In genomic region chr6:8659194-8659959, GRCm38 (mm10) we compare ENCODE assay signal across 11 mouse cellular contexts.
DNase-seq lines count a peak whose midpoint lies in the region; ATAC-seq and TF ChIP-seq lines count a peak whose summit lies in the region.
"Had no signal": no experiment of that assay in that cellular context is flagged by ENCODE, and none has a peak within 500 bp of the region (broad histone marks: within the 10 kb centered on the region; RNA-seq: fewer than 3 reads in every experiment).

No protein-coding gene starts in this region.

- WGBS in heart, embryonic 14.5 days: 38% methylated on average over 13 of the region's 13 CpGs
- WGBS in heart, adult 2 months: 49% methylated on average over 13 of the region's 13 CpGs
- 20% methylated on average over 13 of the region's 13 CpGs for WGBS in forebrain, postnatal 0 days
- WGBS in neural tube, embryonic 11.5 days: 45% methylated on average over 13 of the region's 13 CpGs

- no peak overlapping the region for H3K9ac ChIP-seq in heart, embryonic 14.5 days (ENCODE audit: low read length)
- H3K9ac ChIP-seq in heart, adult 2 months (ENCODE audit: low read depth, low read length): no peak overlapping the region
- H3K9ac ChIP-seq in forebrain, postnatal 0 days: peak overlapping the region; percentile 18; the same call in 1 of the 2 replicates
- no peak overlapping the region for H3K9ac ChIP-seq in neural tube, embryonic 11.5 days (ENCODE audit: low read length)
- H3K9ac ChIP-seq: embryonic facial prominence, embryonic 12.5 days had no signal

- H3K4me2 ChIP-seq in heart, embryonic 14.5 days (ENCODE audit: low read length): peak overlapping the region; percentile 37
- H3K4me2 ChIP-seq in forebrain, postnatal 0 days (ENCODE audit: low read depth): no peak overlapping the region; the same call in 1 of the 2 replicates
- H3K4me2 ChIP-seq in neural tube, embryonic 11.5 days (ENCODE audit: low read depth): 0 out of 2 replicates have a peak overlapping the region, but pooled peaks have one; percentile 18
- H3K4me2 ChIP-seq: embryonic facial prominence, embryonic 12.5 days had no signal

- no peaks in the 10 kb centered on the region for H3K9me3 ChIP-seq in heart, embryonic 14.5 days (ENCODE audit: control insufficient read depth, low read length)
- no peaks in the 10 kb centered on the region for H3K9me3 ChIP-seq in forebrain, postnatal 0 days (ENCODE audit: low read length)
- H3K9me3 ChIP-seq in neural tube, embryonic 11.5 days (ENCODE audit: control insufficient read depth, low read length): no peaks in the 10 kb centered on the region
- H3K9me3 ChIP-seq: embryonic facial prominence, embryonic 12.5 days had no signal

- TF ChIP-seq EP300 in heart, adult 2 months (IDR thresholded peaks at IDR 0.05; ENCODE audit: insufficient read depth, low read depth, low read length): no peak

- no peak for TF ChIP-seq POLR2A in heart, adult 2 months (IDR thresholded peaks at IDR 0.05; ENCODE audit: insufficient read depth, low read depth, low read length)

- H3K27ac ChIP-seq in heart, embryonic 14.5 days (replicated peaks in 1 of 2; ENCODE audit: control insufficient read depth in 1 of 2, insufficient read depth in 1 of 2, low read depth in 2 of 2, low read length in 2 of 2): 0 out of 4 replicates have a peak overlapping the region, but pooled peaks of 1 of the 2 experiments have one; percentile 4
- H3K27ac ChIP-seq in heart, adult 2 months: no peak overlapping the region
- peak overlapping the region; percentile 64 for H3K27ac ChIP-seq in forebrain, postnatal 0 days (ENCODE audit: low read depth, low read length)
- no peak overlapping the region for H3K27ac ChIP-seq in neural tube, embryonic 11.5 days (ENCODE audit: low read depth, low read length)
- H3K27ac ChIP-seq: embryonic facial prominence, embryonic 12.5 days; macrophage had no signal

- H3K4me1 ChIP-seq in heart, embryonic 14.5 days (ENCODE audit: control insufficient read depth in 2 of 2, insufficient read depth in 2 of 2, low read length in 2 of 2): peaks cover 9 to 27% of the 10 kb centered on the region in 2 experiments
- H3K4me1 ChIP-seq in heart, adult 2 months (ENCODE audit: control insufficient read depth, insufficient read depth, low read length): peaks cover 3% of the 10 kb centered on the region
- H3K4me1 ChIP-seq in forebrain, postnatal 0 days (ENCODE audit: insufficient read depth): peaks cover 3% of the 10 kb centered on the region
- peaks cover 10% of the 10 kb centered on the region; the same call in 1 of the 2 replicates for H3K4me1 ChIP-seq in neural tube, embryonic 11.5 days (ENCODE audit: control insufficient read depth, insufficient read depth, low read length)

- H3K27me3 ChIP-seq in heart, embryonic 14.5 days (ENCODE audit: control insufficient read depth, insufficient read depth, low read length): no peaks in the 10 kb centered on the region
- H3K27me3 ChIP-seq in heart, adult 2 months (ENCODE audit: control insufficient read depth, insufficient read depth, low read length): no peaks in the 10 kb centered on the region
- H3K27me3 ChIP-seq in forebrain, postnatal 0 days (ENCODE audit: insufficient read depth, low read length): no peaks in the 10 kb centered on the region
- H3K27me3 ChIP-seq in neural tube, embryonic 11.5 days (ENCODE audit: control insufficient read depth, insufficient read depth, low read length): no peaks in the 10 kb centered on the region
- H3K27me3 ChIP-seq: embryonic facial prominence, embryonic 12.5 days had no signal

- intact Hi-C loops in heart, adult 2 months (cut with DNase I): no loop called here
- intact Hi-C loops in left cerebral cortex, postnatal 14 days (cut with DNase I): no loop called here

- H3K4me3 ChIP-seq in heart, embryonic 14.5 days (ENCODE audit: control insufficient read depth in 1 of 2, insufficient read depth in 1 of 2, low read depth in 1 of 2, low read length in 2 of 2): no peak overlapping the region
- H3K4me3 ChIP-seq in heart, adult 2 months: no peak overlapping the region
- no peak overlapping the region for H3K4me3 ChIP-seq in forebrain, postnatal 0 days (ENCODE audit: low read depth, low read length)
- H3K4me3 ChIP-seq in neural tube, embryonic 11.5 days (ENCODE audit: low read depth, low read length): no peak overlapping the region
- H3K4me3 ChIP-seq: embryonic facial prominence, embryonic 12.5 days had no signal

- H3K79me2 ChIP-seq in heart, adult 2 months (replicated peaks; ENCODE audit: control insufficient read depth, insufficient read depth, low read length): no peaks in the 10 kb centered on the region

- no peak for ATAC-seq in heart, embryonic 14.5 days (ENCODE audit: insufficient number of reproducible peaks, insufficient read depth, low FRiP score, low read depth)
- peak; percentile 54; the same call in 1 of the 2 replicates for ATAC-seq in forebrain, postnatal 0 days
- peak; percentile 84 for ATAC-seq in neural tube, embryonic 11.5 days (ENCODE audit: insufficient read depth, low FRiP score, low TSS enrichment)
- ATAC-seq: inflammation-experienced regulatory T-cells, adult 6 months had no signal

- no peak for DNase-seq in heart, adult 2 months
- DNase-seq in cerebellum, adult 8-10 months: peak; percentile 79
- DNase-seq in forebrain, postnatal 0 days: peak; percentile 34
- peak; percentile 57 for DNase-seq in neural tube, embryonic 11.5 days (ENCODE audit: low spot score)
- DNase-seq in urinary bladder, postnatal 4 days (ENCODE audit: low spot score in 2 of 2): no peak
- DNase-seq in adrenal gland, postnatal 14 days: no peak
- no peak for DNase-seq in left cerebral cortex, postnatal 14 days (ENCODE audit: low spot score in 2 of 2)

- TF ChIP-seq CTCF in heart, adult 2 months (IDR thresholded peaks at IDR 0.05): no peak
- TF ChIP-seq CTCF in forebrain, postnatal 0 days (IDR thresholded peaks at IDR 0.05; ENCODE audit: low read depth): no peak

- no peaks in the 10 kb centered on the region for H3K36me3 ChIP-seq in heart, embryonic 14.5 days (ENCODE audit: control insufficient read depth, insufficient read depth, low read length)
- no peaks in the 10 kb centered on the region for H3K36me3 ChIP-seq in heart, adult 2 months (ENCODE audit: control insufficient read depth, insufficient read depth, low read length)
- no peaks in the 10 kb centered on the region for H3K36me3 ChIP-seq in forebrain, postnatal 0 days (ENCODE audit: insufficient read depth)
- H3K36me3 ChIP-seq in neural tube, embryonic 11.5 days (ENCODE audit: control insufficient read depth, insufficient read depth, low read length): no peaks in the 10 kb centered on the region
- H3K36me3 ChIP-seq: embryonic facial prominence, embryonic 12.5 days had no signal

Comparison
In these comparisons a context has a peak if more than half of its experiments do, and no peak if none do; other contexts are left out.
1. DNase-seq: peak in cerebellum, adult 8-10 months (single experiment), forebrain, postnatal 0 days (single experiment) and neural tube, embryonic 11.5 days (single experiment); none in heart, adult 2 months (0 of 2), urinary bladder, postnatal 4 days (0 of 2), adrenal gland, postnatal 14 days (single experiment) and left cerebral cortex, postnatal 14 days (0 of 2).